In genomic region chr11:79675994-79676393, GRCm38 (mm10) we compare ENCODE assay signal across 17 mouse cellular contexts.
A peak's percentile ranks its signal among the peaks of the same experiment; 100 is the strongest.
DNase-seq lines count a peak whose midpoint lies in the region; ATAC-seq and TF ChIP-seq lines count a peak whose summit lies in the region.
"Had no signal": no experiment of that assay in that cellular context is flagged by ENCODE, and none has a peak within 500 bp of the region (broad histone marks: within the 10 kb centered on the region; RNA-seq: fewer than 3 reads in every experiment).

No protein-coding gene starts in this region.

- H3K4me1 ChIP-seq in cerebellum, adult 2 months (ENCODE audit: control insufficient read depth, insufficient read depth, low read length): peaks cover 66% of the 10 kb centered on the region
- peaks cover 42% of the 10 kb centered on the region for H3K4me1 ChIP-seq in limb, embryonic 12.5 days (replicated peaks)
- peaks cover 20% of the 10 kb centered on the region for H3K4me1 ChIP-seq in limb, embryonic 10.5 days
- H3K4me1 ChIP-seq in E14TG2a.4 (replicated peaks; ENCODE audit: low read depth, low read length): peaks cover 93% of the 10 kb centered on the region
- peaks cover 15% of the 10 kb centered on the region for H3K4me1 ChIP-seq in hindbrain, embryonic 16.5 days (ENCODE audit: control insufficient read depth, insufficient read depth, low read depth, low read length)

- intact Hi-C loops in heart, postnatal 25 days (cut with DNase I): no loop called here

- no peak for TF ChIP-seq POLR2A in cerebellum, adult 2 months (IDR thresholded peaks at IDR 0.05; ENCODE audit: borderline replicate concordance, insufficient read depth, low read length)

- no peak overlapping the region for H3K4me3 ChIP-seq in cerebellum, adult 2 months (replicated peaks; ENCODE audit: insufficient read depth, low read depth, low read length)
- no peak overlapping the region for H3K4me3 ChIP-seq in limb, embryonic 12.5 days (replicated peaks)
- no peak overlapping the region for H3K4me3 ChIP-seq in limb, embryonic 10.5 days
- H3K4me3 ChIP-seq in E14TG2a.4 (replicated peaks; ENCODE audit: low read length): 0 out of 2 replicates have a peak overlapping the region, but pooled peaks have one; percentile 13
- H3K4me3 ChIP-seq in hindbrain, embryonic 16.5 days (ENCODE audit: low read length): no peak overlapping the region

- no peaks in the 10 kb centered on the region for H3K27me3 ChIP-seq in cerebellum, adult 2 months (ENCODE audit: control insufficient read depth, insufficient read depth, low read length)
- no peaks in the 10 kb centered on the region for H3K27me3 ChIP-seq in limb, embryonic 12.5 days
- H3K27me3 ChIP-seq in limb, embryonic 10.5 days (ENCODE audit: low read depth, poor library complexity, severe bottlenecking): no peaks in the 10 kb centered on the region
- H3K27me3 ChIP-seq in E14TG2a.4 (ENCODE audit: insufficient read depth, low read length): no peaks in the 10 kb centered on the region
- H3K27me3 ChIP-seq in hindbrain, embryonic 16.5 days (replicated peaks; ENCODE audit: control insufficient read depth, insufficient read depth, low read length): no peaks in the 10 kb centered on the region

- H3K9me3 ChIP-seq in limb, embryonic 12.5 days: no peaks in the 10 kb centered on the region
- no peaks in the 10 kb centered on the region for H3K9me3 ChIP-seq in limb, embryonic 10.5 days (replicated peaks)
- no peaks in the 10 kb centered on the region for H3K9me3 ChIP-seq in E14TG2a.4 (ENCODE audit: low read length)
- no peaks in the 10 kb centered on the region for H3K9me3 ChIP-seq in hindbrain, embryonic 16.5 days (ENCODE audit: control insufficient read depth, low read length)

- no peak for ATAC-seq in limb, embryonic 12.5 days (ENCODE audit: insufficient number of reproducible peaks, insufficient read depth, low FRiP score, low TSS enrichment, low read depth)
- 0 out of 2 replicates have a peak, but pooled peaks have one; percentile 18 for ATAC-seq in hindbrain, embryonic 16.5 days

- 0 out of 2 replicates have a peak overlapping the region, but pooled peaks have one; percentile 12 for H3K27ac ChIP-seq in cerebellum, adult 2 months (ENCODE audit: insufficient read depth, low read length)
- peak overlapping the region; percentile 3; the same call in 1 of the 2 replicates for H3K27ac ChIP-seq in limb, embryonic 12.5 days
- no peak overlapping the region for H3K27ac ChIP-seq in limb, embryonic 10.5 days
- peak overlapping the region; percentile 49; the same call in 1 of the 2 replicates for H3K27ac ChIP-seq in hindbrain, embryonic 16.5 days (ENCODE audit: low read depth, low read length)
- H3K27ac ChIP-seq: macrophage had no signal

- TF ChIP-seq CTCF in cerebellum, adult 2 months (IDR thresholded peaks at IDR 0.05; ENCODE audit: borderline replicate concordance, insufficient read depth, low read depth, low read length): no peak
- no peak for TF ChIP-seq CTCF in E14TG2a.4 (conservative IDR thresholded peaks at IDR 0.05; ENCODE audit: low read length)

- no peak overlapping the region for H3K4me2 ChIP-seq in limb, embryonic 12.5 days
- no peak overlapping the region for H3K4me2 ChIP-seq in hindbrain, embryonic 16.5 days (ENCODE audit: low read length)
- H3K4me2 ChIP-seq: heart, embryonic 11.5 days; lung, embryonic 14.5 days had no signal

- DNase-seq in cerebellum, adult 2 months: no peak
- no peak for DNase-seq in cerebellum, adult 11-12 months
- DNase-seq in limb, embryonic 10.5 days (ENCODE audit: low spot score): no peak
- no peak for DNase-seq in retina, embryonic 14.5 days (ENCODE audit: low spot score)
- no peak for DNase-seq in heart, postnatal 25 days (ENCODE audit: low spot score)
- DNase-seq: adrenal gland, postnatal 10 days; heart, postnatal 36 days; kidney, adult 11 months; kidney, postnatal 4 days; liver; lung, embryonic 14.5 days; thymus, postnatal 4 days had no signal

- WGBS in cerebellum, adult 2 months: 75% methylated on average over 6 of the region's 6 CpGs
- 81% methylated on average over 6 of the region's 6 CpGs for WGBS in limb, embryonic 12.5 days
- 88% methylated on average over 6 of the region's 6 CpGs for WGBS in limb, embryonic 10.5 days
- 70% methylated on average over 6 of the region's 6 CpGs for WGBS in hindbrain, embryonic 16.5 days

- H3K9ac ChIP-seq in limb, embryonic 12.5 days (replicated peaks): 0 out of 2 replicates have a peak overlapping the region, but pooled peaks have one; percentile 4
- peak overlapping the region; percentile 39; the same call in 1 of the 2 replicates for H3K9ac ChIP-seq in hindbrain, embryonic 16.5 days (ENCODE audit: low read depth, low read length)
- H3K9ac ChIP-seq: lung, embryonic 14.5 days had no signal

- H3K36me3 ChIP-seq in limb, embryonic 12.5 days: 0 out of 2 replicates have a peak, but pooled peaks cover 4% of the 10 kb centered on the region
- peaks cover 4% of the 10 kb centered on the region; the same call in 1 of the 2 replicates for H3K36me3 ChIP-seq in limb, embryonic 10.5 days
- peaks cover 5% of the 10 kb centered on the region for H3K36me3 ChIP-seq in E14TG2a.4 (ENCODE audit: insufficient read depth, low read length)
- H3K36me3 ChIP-seq in hindbrain, embryonic 16.5 days (ENCODE audit: control insufficient read depth, insufficient read depth, low read length): no peaks in the 10 kb centered on the region
